Mouse (Mus musculus): ENCODE results near the gene Tm4sf1.

Gene Tm4sf1

DNA sequence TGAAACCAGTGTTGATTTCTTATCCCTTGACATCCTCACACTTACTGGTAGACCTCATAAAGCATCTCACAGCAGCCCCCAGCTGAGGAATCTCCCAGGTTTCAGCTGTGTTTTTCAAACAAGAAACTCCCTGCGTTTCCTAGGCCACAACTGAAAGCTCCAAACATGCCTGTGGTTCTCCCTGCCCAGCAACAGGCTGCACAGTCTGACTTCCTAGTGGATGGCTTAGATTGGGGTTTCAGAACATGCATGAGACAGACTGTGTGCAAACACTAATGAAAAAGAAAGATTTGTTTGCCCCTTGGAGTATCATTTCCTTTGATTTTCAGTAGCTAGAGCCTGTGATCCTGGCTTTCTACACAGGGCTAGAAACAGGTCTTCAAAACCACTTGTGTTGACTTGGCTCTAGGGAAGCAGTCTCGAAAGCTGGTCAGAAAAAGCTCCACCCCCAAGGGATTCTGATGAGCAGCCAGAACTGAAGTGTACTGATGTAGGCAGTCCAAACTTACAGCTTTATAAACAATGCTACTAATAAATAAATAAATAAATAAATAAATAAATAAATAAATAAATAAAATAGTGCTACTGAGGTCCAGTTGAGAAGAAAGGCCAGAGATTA lies at the start of gene Tm4sf1:
Gene Tm4sf1 (minus strand): TSS at position 68 of the 619 bp plus-strand sequence.
- no peak for DNase-seq (ENCODE audit: low read depth in 1 of 2, low spot score in 2 of 2)

- DNase-seq (ENCODE audit: low read depth in 1 of 2, low spot score in 2 of 2) = no peak
Measured at GRCm38 (mm10) chr3:57344811-57345210, 43.0 kb upstream of the Tm4sf1 start.

- no peak for DNase-seq (ENCODE audit: low read depth in 1 of 2, low spot score in 2 of 2)
Measured at GRCm38 (mm10) chr3:57343837-57344607, 42.2 kb upstream of the Tm4sf1 start.

DNA sequence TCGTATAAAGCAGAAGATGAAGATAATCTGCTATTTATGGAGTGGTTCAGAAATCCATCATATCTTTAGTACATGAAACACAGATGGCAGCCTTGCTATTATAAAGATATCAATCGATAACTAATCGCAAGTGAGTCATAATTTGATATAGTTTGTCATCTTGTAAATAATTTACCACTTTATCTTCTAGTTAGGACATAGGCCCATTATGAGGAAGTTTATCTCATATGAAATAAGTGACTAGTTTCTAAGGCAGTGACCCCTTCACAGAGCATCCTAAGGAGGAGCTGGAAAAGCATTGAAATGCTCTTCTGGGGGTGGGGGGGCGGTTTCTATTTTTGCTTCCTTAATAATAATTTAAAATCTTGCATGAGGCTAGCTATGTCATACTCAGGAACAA lies 41.2 kb upstream of the Tm4sf1 start:
- DNase-seq (ENCODE audit: low read depth in 1 of 2, low spot score in 2 of 2) = no peak

DNA sequence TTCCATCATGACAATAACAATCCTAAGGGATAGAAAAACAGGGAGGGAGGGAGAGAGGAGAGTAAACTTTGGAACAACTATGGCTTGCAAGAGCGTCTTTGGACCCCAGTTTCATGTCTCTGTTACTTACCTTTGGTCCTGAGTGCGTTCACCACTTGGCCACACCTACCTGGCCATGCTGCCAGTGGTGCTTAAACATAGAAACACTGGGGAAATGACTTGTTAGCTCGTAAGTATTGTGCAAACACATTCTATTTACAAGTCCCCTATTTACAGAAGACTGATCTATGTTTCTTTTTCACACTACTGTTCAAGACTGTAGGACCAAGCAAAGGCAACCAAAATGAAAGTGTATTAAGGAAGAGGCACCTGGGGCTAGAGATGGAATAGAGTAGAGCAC lies 39.5 kb upstream of the Tm4sf1 start:
- DNase-seq (ENCODE audit: low read depth in 1 of 2, low spot score in 2 of 2) = no peak

- no peak for DNase-seq (ENCODE audit: low read depth in 1 of 2, low spot score in 2 of 2)
Measured at GRCm38 (mm10) chr3:57335080-57335815, 33.5 kb upstream of the Tm4sf1 start.

DNA sequence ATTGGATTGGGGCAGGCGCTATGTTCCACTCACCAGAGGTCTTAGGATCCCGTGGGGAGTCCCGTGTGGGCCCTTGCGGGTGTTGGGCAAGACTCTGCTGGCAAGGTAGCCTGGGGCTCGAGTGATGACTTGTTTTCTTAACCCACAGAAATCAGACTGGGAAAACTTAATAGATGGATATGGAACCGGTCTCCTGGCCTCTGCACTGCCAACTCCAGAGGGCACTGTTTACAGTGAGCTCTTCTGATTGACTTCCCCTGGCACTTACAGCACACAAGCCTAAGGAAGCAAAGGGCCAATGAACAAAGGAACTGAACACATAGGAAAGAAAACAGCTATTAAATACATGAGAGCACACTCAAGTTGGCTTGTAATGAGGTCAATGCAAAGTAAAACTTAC lies 26.2 kb upstream of the Tm4sf1 start:
- no peak for DNase-seq (ENCODE audit: low read depth in 1 of 2, low spot score in 2 of 2)

- no peak for DNase-seq (ENCODE audit: low read depth in 1 of 2, low spot score in 2 of 2)
Measured at GRCm38 (mm10) chr3:57307076-57307475, 5.3 kb upstream of the Tm4sf1 start.

GRCm38 (mm10) chr3:57305564-57305963 lies 3.8 kb upstream of the Tm4sf1 start:
- DNase-seq (ENCODE audit: low read depth in 1 of 2, low spot score in 2 of 2) = no peak

GRCm38 (mm10) chr3:57304484-57304883 lies 2.7 kb upstream of the Tm4sf1 start:
- no peak for DNase-seq (ENCODE audit: low read depth in 1 of 2, low spot score in 2 of 2)

GRCm38 (mm10) chr3:57304050-57304449 lies 2.3 kb upstream of the Tm4sf1 start:
- DNase-seq (ENCODE audit: low read depth in 1 of 2, low spot score in 2 of 2) = no peak

DNA sequence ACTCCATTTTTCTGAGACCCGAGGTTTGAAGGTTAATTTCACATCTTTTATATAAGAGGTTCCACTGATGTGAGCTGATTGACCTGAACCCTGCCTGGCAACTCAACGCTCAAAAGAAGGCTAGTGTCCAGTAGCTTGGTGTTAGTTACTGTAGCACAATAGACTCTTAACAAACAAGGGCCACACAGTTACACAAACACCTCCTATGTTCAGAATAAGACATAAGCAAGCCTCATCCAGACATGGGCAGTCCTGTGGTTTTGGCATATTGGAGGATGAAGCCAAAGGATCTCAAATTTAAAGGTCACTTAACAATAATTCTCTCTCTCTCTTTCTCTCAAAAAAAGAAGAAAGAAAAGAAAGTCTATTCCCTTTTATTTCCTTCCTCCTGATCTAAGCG lies 1.7 kb upstream of the Tm4sf1 start:
- no peak for DNase-seq (ENCODE audit: low read depth in 1 of 2, low spot score in 2 of 2)

- no peak for DNase-seq (ENCODE audit: low read depth in 1 of 2, low spot score in 2 of 2)
Measured at GRCm38 (mm10) chr3:57302886-57303285, 1.1 kb upstream of the Tm4sf1 start.

GRCm38 (mm10) chr3:57301366-57301765 lies 422 bp downstream of the Tm4sf1 start:
- DNase-seq (ENCODE audit: low read depth in 1 of 2, low spot score in 2 of 2) = no peak

DNA sequence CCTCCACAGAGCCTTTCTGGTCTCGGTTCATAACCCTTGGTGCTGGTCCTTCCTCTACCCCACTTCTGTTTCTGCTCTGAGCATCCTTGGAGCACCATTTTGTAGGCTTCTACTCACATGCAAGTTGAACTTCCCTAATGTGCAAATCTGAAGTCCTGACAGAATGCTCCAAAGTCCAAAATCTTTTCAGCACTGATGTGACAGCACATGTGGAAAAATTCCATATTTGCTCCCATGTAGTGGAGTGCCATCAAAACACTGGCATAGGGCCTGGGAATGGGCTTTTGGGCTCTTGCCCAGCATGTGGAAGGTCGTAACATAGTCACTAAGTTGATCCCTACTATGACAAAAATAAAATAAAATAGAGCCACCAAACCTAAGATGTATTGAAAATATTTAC lies 3.8 kb downstream of the Tm4sf1 start:
- no peak for DNase-seq (ENCODE audit: low read depth in 1 of 2, low spot score in 2 of 2)

GRCm38 (mm10) chr3:57296574-57296973 lies 5.2 kb downstream of the Tm4sf1 start:
- DNase-seq (ENCODE audit: low read depth in 1 of 2, low spot score in 2 of 2) = no peak

DNA sequence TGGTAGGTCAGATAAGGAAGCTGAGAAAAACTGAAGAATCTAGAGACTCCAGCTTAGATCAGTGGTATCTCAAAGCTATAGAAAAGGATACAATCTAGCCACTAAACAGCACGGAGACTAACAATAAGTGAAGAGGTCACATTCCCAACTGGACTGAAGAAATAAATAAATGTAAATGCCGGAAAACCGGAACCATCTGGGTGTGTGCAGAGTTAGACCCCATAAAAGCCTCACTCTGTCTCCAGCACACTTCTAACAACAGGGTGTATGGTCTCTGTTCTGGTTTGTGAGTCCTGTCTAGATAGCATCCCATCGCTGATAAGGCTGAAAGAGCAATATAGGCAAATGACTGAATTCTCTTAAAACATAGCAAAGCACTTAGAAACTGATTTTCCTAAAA lies 6.2 kb downstream of the Tm4sf1 start:
- DNase-seq (ENCODE audit: low read depth in 1 of 2, low spot score in 2 of 2) = no peak

GRCm38 (mm10) chr3:57294742-57295525 lies 6.9 kb downstream of the Tm4sf1 start:
- DNase-seq (ENCODE audit: low read depth in 1 of 2, low spot score in 2 of 2) = no peak

DNA sequence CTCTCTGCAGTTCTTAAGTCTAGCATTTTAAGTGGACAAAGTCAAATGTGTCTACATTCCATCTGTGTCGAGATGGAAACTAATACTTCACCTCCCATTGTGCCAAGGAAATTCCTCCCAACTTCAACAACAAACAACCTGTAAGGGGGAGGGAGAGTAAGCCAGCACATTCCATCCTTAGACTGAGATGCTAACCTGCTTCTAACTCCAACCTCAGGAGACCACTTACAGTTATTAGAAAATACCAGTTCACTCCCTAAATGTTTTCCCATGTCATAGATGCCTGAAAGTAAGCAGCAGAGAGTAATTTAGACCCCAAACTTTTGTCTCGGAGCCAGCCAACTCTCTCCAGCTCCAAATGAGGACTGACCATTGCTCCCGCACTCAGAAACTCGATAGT lies 7.9 kb downstream of the Tm4sf1 start:
- no peak for DNase-seq (ENCODE audit: low read depth in 1 of 2, low spot score in 2 of 2)

DNA sequence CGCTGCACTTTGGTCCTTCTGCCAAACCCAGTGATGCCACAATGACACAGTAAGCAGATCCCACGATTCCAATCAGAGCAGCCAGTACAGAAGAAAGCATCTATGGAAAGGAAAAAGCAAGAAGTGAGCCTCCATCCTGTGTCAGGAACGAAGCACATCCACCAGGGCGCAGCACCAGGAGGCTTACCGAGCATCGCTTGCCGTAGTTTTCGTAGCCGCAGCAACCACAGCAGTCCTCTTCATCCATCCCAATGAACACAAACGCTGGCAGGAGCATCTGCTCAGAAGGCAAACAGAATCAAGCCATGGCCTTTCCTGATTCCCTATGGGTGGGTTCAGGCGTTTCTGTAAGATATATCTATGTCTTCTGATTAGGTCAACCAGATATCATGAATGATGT lies 9.0 kb downstream of the Tm4sf1 start:
- DNase-seq (ENCODE audit: low read depth in 1 of 2, low spot score in 2 of 2) = no peak

DNA sequence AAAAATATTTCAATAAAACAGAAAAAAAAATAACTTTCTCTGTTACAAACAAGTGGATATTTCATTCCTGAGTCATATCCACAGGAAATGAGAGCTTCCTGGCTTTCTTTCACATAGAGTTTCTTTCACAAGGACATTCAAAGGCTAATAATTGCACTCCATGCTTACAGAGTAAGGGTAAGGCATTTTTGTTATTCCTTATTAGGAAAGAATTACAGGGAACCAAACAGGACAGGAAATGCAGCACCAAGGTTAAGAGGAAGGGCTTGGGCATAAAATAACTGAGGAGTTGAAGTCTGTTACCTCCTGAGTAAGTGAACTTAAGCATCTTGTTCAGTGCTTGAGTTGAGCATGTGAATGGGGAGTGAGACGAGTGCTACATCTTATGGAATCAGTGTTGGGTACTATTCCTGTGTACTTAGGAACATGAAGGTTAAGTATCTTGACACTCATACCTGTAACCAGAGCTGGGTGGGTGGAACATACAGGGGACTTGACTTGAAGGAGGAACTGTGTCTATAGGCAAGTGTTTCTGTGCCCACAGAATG lies 12.8 kb downstream of the Tm4sf1 start:
- no peak for DNase-seq (ENCODE audit: low read depth in 1 of 2, low spot score in 2 of 2)

Measured in monocyte, adult 2 months (primary cell).